Mouse (Mus musculus) forebrain, embryonic 11.5 days (tissue): Measurements from ENCODE around the gene Nup62. TPM values are rescaled to one million over a fixed set of nuclear protein-coding genes. Genes with fewer than 3 reads are reported as not detected.
A peak's percentile ranks its signal among the peaks of the same experiment; 100 is the strongest.

Experiments used
- ATAC-seq: fragments of 200-750 bp; cut with Nextera tagmentation; replicated peaks from 2 replicates; pipeline ENCODE4 v1.8.0; 2017; ENCODE audit warnings: moderate TSS enrichment; ENCODE audit not compliant: low FRiP score
- DNase-seq: peaks from one replicate; pipeline ENCODE4 v3.0.0-alpha.2; 2017; ENCODE audit warnings: low spot score
- H3K27ac ChIP-seq: fragments of 300-500 bp; sonication (generic); 2 replicates; pipeline ENCODE4 v1.5.1; 2014; ENCODE audit warnings: low read depth, low read length
- H3K27me3 ChIP-seq: fragments of 300-500 bp; sonication (generic); 2 replicates; pipeline ENCODE4 v1.6.1; 2014; ENCODE audit warnings: mild to moderate bottlenecking, low read length, mixed read lengths; ENCODE audit not compliant: control insufficient read depth, insufficient read depth
- H3K36me3 ChIP-seq: fragments of 300-500 bp; sonication (generic); 2 replicates; pipeline ENCODE4 v1.6.1; 2014; ENCODE audit warnings: mild to moderate bottlenecking, low read length, moderate library complexity, mixed read lengths; ENCODE audit not compliant: control insufficient read depth, insufficient read depth
- H3K4me1 ChIP-seq: fragments of 300-500 bp; sonication (generic); replicated peaks from 2 replicates; pipeline ENCODE4 v1.6.1; 2014; ENCODE audit warnings: low read length, mixed read lengths; ENCODE audit not compliant: control insufficient read depth, insufficient read depth
- H3K4me2 ChIP-seq: fragments of 300-500 bp; sonication (generic); 2 replicates; pipeline ENCODE4 v1.6.1; 2014; ENCODE audit warnings: low read depth, mild to moderate bottlenecking, low read length, moderate library complexity, mixed read lengths; ENCODE audit not compliant: severe bottlenecking
- H3K4me3 ChIP-seq: fragments of 300-500 bp; sonication (generic); 2 replicates; pipeline ENCODE4 v1.5.1; 2014; ENCODE audit warnings: low read depth, low read length
- H3K9ac ChIP-seq: fragments of 300-500 bp; sonication (generic); 2 replicates; pipeline ENCODE4 v1.6.1; 2014; ENCODE audit warnings: low read length
- H3K9me3 ChIP-seq: fragments of 300-500 bp; sonication (generic); 2 replicates; pipeline ENCODE4 v1.6.1; 2016; ENCODE audit warnings: low read length, mixed read lengths; ENCODE audit not compliant: control insufficient read depth
- WGBS: fragments of 180-500 bp; shearing (Covaris S2); extraction: QIAGEN DNeasy Blood & Tissue Kit; methylation state at CpG from one replicate; pipeline ENCODE4 v1.1.7; 2014; 5-methylcytosine and 5-hydroxymethylcytosine counted together
- polyA plus RNA-seq: library from polyadenylated mRNA; unstranded; fragments of >200 nt; fragmentation: Nextera tagmentation; extraction: Ambion mirVana; gene quantifications from 2 replicates; pipeline ENCODE4 v1.2.1, GENCODE M21; 2014

Nup62 gene
- polyA plus RNA-seq, 1 experiment from 2014 or later: 73.5 TPM

GRCm38 (mm10) chr7:44792781-44793180 lies 23.1 kb upstream of the Nup62 start:
- ATAC-seq: no peak
- H3K36me3 ChIP-seq: no peaks in the 10 kb centered on the region
- no peak overlapping the region for H3K4me3 ChIP-seq
- H3K4me1 ChIP-seq: no peaks in the 10 kb centered on the region
- no peaks in the 10 kb centered on the region; the same call in none of the 2 replicates for H3K9me3 ChIP-seq
- no peak for DNase-seq
- no peaks in the 10 kb centered on the region for H3K27me3 ChIP-seq
- 91% methylated on average over 6 of the region's 6 CpGs for WGBS
- no peak overlapping the region for H3K27ac ChIP-seq
- H3K4me2 ChIP-seq: no peak overlapping the region
- no peak overlapping the region for H3K9ac ChIP-seq

DNA sequence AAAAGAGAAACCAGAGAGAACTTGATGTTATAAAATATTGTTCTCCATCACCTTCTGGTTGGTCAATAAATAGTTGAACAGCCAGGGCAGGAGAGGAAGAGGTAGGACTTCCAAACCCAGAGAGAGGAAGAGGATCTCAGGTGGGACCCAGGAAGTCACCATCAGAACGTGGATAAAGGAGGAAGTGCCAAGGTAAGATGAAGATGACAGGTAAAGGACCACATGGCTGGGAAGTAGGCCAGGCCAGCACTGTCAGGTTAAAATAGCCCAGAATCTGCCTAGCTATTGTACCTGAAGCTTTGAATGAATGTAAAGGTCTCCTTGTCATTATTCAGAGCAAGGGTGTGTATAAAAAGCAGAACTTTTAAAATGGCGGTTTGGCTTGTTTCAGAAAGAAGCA lies 7.0 kb upstream of the Nup62 start:
- Histone ChIP-seq H3K4me2 (no peak overlapping the region), H3K9me3 (no peaks in the 10 kb centered on the region), H3K36me3 (no peaks in the 10 kb centered on the region), H3K4me1 (no peaks in the 10 kb centered on the region), H3K9ac (no peak overlapping the region), H3K27ac (no peak overlapping the region), H3K4me3 (no peak overlapping the region), H3K27me3 (no peaks in the 10 kb centered on the region)
- ATAC-seq (no peak), DNase-seq (no peak)
- 87% methylated on average over 2 of the region's 2 CpGs for WGBS

DNA sequence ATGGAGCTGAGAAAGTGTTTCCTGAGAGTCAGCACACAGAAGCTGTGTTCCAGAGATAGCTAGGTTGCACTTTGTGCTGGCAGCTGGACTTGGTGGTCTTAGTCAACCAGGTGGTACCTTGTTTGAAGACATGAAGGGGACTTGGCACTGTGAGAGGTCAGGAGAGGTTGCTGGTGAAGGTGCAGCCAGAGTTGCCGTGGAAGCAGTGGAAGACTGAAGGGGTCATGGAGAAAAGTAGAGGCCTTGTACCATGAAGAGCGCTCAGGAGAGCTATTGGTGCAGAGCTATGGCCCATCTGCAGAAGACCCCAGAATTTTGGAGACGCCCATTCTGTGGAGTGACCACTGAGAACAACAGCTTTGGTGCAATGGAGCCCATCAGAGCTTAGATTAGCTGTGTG lies 6.4 kb upstream of the Nup62 start:
- Histone ChIP-seq H3K9me3 (no peaks in the 10 kb centered on the region), H3K27me3 (no peaks in the 10 kb centered on the region), H3K9ac (no peak overlapping the region), H3K4me1 (no peaks in the 10 kb centered on the region), H3K4me2 (no peak overlapping the region), H3K36me3 (no peaks in the 10 kb centered on the region), H3K27ac (no peak overlapping the region), H3K4me3 (no peak overlapping the region)
- DNase-seq: no peak
- WGBS: 92% methylated on average over 3 of the region's 3 CpGs
- ATAC-seq: no peak

DNA sequence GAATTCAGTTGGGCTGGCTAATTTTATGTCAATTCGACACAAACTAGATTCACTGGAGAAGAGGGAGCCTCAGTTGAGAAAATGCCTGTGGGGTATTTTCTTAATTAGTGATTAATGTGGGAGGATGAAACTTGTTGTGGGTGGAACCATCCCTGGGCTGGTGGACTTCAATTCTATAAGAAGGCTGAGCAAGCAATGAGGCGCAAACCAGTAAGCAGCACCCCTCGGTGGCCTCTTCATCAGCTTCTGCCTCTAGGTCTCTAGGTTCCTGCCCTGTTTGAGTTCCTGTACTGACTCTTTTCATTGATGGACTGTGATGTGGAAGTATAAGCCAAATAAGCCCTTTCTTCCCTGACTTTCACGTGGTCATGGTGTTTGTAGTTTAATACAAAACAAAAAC lies 5.5 kb upstream of the Nup62 start:
- DNase-seq: no peak
- Histone ChIP-seq H3K27me3 (no peaks in the 10 kb centered on the region), H3K9ac (no peak overlapping the region), H3K9me3 (no peaks in the 10 kb centered on the region), H3K4me1 (peaks cover 4% of the 10 kb centered on the region), H3K4me2 (no peak overlapping the region), H3K27ac (no peak overlapping the region), H3K36me3 (no peaks in the 10 kb centered on the region), H3K4me3 (no peak overlapping the region)
- no peak for ATAC-seq
- WGBS: 86% methylated on average over 4 of the region's 4 CpGs

DNA sequence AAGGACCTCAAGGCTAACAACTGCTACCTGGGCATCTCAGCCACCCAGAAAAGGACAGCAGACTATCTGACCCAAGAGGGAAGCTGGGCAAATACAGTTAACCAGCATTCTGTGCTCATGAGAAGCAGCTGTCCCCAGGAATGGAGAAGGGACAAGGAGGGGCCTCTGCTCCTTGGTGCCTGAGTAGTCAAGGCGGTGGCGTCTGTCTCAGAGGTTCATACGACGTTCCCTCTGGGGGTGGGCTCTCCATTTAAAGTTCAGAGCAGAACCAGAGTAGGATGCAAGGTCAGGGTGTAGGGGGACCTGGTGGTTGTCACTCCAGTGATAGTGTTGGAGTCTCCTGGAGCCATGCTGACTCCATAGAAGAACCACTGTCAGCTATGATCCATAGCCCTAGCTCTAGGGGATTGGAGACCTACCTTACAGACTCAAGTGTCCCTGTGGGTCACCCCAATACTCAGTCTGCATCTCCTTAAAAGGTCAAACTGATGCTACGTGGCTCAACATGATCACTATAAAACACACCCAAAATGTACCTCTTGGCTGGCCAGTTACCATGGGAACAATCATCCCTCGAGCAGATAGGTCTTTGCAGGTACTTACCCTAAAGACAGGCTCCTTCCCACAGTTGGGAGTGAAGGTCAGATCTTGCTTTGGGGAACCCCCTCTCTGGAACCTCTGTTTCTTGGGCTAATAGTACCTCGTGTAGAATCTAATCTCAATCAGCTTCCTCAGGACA lies 4.9 kb upstream of the Nup62 start:
- WGBS: 94% methylated on average over 7 of the region's 7 CpGs
- Histone ChIP-seq H3K27ac (no peak overlapping the region), H3K27me3 (no peaks in the 10 kb centered on the region), H3K36me3 (no peaks in the 10 kb centered on the region), H3K4me2 (no peak overlapping the region), H3K9me3 (no peaks in the 10 kb centered on the region), H3K4me3 (no peak overlapping the region), H3K9ac (no peak overlapping the region), H3K4me1 (peaks cover 4% of the 10 kb centered on the region)
- DNase-seq (no peak), ATAC-seq (no peak)

- H3K36me3 ChIP-seq: no peaks in the 10 kb centered on the region
- no peaks in the 10 kb centered on the region for H3K9me3 ChIP-seq
- H3K9ac ChIP-seq: no peak overlapping the region
- H3K4me2 ChIP-seq: no peak overlapping the region
- ATAC-seq (no peak), DNase-seq (peak; percentile 45)
- H3K27me3 ChIP-seq: no peaks in the 10 kb centered on the region
- 92% methylated on average over 18 of the region's 20 CpGs for WGBS
- peaks cover 4% of the 10 kb centered on the region for H3K4me1 ChIP-seq
- H3K4me3 ChIP-seq: no peak overlapping the region
- H3K27ac ChIP-seq: no peak overlapping the region
These were observed 3.1 kb upstream of the Nup62 start for GRCm38 (mm10) chr7:44812651-44813325.

DNA sequence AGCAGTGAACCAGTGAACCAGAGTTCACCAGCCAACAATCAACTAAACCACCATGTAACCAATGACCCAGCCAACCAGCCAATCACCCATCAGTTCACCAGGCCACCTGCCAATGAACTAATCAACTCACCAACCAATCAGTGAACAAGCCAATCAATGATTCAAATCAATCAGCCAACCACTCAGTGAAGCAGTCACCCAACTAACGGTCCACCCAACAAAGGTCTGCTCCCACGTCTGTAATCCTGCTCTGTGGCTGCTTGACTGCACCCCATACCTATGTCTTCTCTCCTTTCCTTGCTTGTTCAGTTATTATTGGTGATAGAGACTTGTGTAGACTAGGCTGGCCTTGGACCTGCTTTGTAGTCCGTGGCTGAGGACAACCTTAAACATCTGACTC lies 1.9 kb upstream of the Nup62 start:
- peaks cover 13% of the 10 kb centered on the region for H3K4me1 ChIP-seq
- no peak overlapping the region for H3K9ac ChIP-seq
- peak; percentile 38 for DNase-seq
- H3K27ac ChIP-seq: no peak overlapping the region
- no peaks in the 10 kb centered on the region for H3K9me3 ChIP-seq
- no peaks in the 10 kb centered on the region for H3K27me3 ChIP-seq
- no peak for ATAC-seq
- no peak overlapping the region for H3K4me2 ChIP-seq
- H3K36me3 ChIP-seq: no peaks in the 10 kb centered on the region
- 99% methylated on average over 3 of the region's 3 CpGs for WGBS
- no peak overlapping the region for H3K4me3 ChIP-seq

DNA sequence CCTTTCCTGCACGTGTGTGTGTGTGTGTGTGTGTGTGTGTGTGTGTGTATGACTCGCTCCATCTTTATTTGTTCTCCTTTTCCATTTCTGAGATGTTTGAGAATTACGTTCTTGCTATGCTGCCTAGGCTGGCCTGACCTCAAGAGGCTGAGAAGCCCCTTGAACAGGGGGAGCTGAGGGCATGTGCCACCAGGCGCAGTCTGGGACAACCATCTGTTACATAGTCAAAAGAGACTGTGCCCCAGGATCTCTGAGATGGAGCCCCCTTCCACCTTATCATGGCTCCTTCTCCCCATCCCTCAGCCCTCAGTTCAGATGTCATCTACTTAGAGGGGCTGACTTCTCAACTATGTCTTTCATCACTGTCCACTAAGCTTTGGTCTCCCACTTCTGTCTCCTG lies 1.5 kb upstream of the Nup62 start:
- Histone ChIP-seq H3K4me2 (no peak overlapping the region), H3K4me3 (no peak overlapping the region), H3K4me1 (peaks cover 15% of the 10 kb centered on the region), H3K36me3 (no peaks in the 10 kb centered on the region), H3K9ac (no peak overlapping the region), H3K27me3 (no peaks in the 10 kb centered on the region), H3K9me3 (no peaks in the 10 kb centered on the region), H3K27ac (no peak overlapping the region)
- WGBS: 98% methylated on average over 4 of the region's 4 CpGs
- DNase-seq (peak; percentile 35), ATAC-seq (no peak)
